Comparison of ENCODE assay signal across 7 mouse cellular contexts in genomic region chr11:77215483-77215882, GRCm38 (mm10). TPM values are rescaled to one million over a fixed set of nuclear protein-coding genes. Genes with fewer than 3 reads are reported as not detected.
DNase-seq lines count a peak whose midpoint lies in the region; ATAC-seq and TF ChIP-seq lines count a peak whose summit lies in the region.

No protein-coding gene starts in this region.

- DNase-seq in embryonic facial prominence, embryonic 11.5 days (ENCODE audit: low spot score) = peak; percentile 41
- DNase-seq in intestine, embryonic 14.5 days (ENCODE audit: low spot score) = no peak
- no peak for DNase-seq in gastrocnemius, postnatal 10 days
- DNase-seq in ovary, adult 18-20 months (ENCODE audit: low spot score) = no peak

- H3K36me3 ChIP-seq in megakaryocyte, embryonic 14.5 days (replicated peaks; ENCODE audit: low read length) = peaks cover 2% of the 10 kb centered on the region
- H3K36me3 ChIP-seq in embryonic facial prominence, embryonic 11.5 days (replicated peaks; ENCODE audit: control insufficient read depth, insufficient read depth, low read depth, low read length) = no peaks in the 10 kb centered on the region
- H3K36me3 ChIP-seq in intestine, embryonic 14.5 days (ENCODE audit: control insufficient read depth, insufficient read depth, low read length) = no peaks in the 10 kb centered on the region
- no peaks in the 10 kb centered on the region for H3K36me3 ChIP-seq in myocyte (ENCODE audit: control insufficient read depth, insufficient read depth)

- H3K79me2 ChIP-seq in myocyte (ENCODE audit: control insufficient read depth, insufficient read depth) = peaks cover 35% of the 10 kb centered on the region

- ATAC-seq in megakaryocyte, adult 5-6 weeks (ENCODE audit: poor library complexity, severe bottlenecking) = no peak
- peak; percentile 40; the same call in 1 of the 2 replicates for ATAC-seq in embryonic facial prominence, embryonic 11.5 days (replicated peaks; ENCODE audit: insufficient number of reproducible peaks, low FRiP score, low TSS enrichment, low read depth)
- peak; percentile 56 for ATAC-seq in intestine, embryonic 14.5 days (replicated peaks; ENCODE audit: low FRiP score, low TSS enrichment, low read depth)

- H3K27ac ChIP-seq in embryonic facial prominence, embryonic 11.5 days (replicated peaks; ENCODE audit: low read depth, low read length) = peak overlapping the region; percentile 86
- peak overlapping the region; percentile 86 for H3K27ac ChIP-seq in intestine, embryonic 14.5 days (ENCODE audit: low read depth)

- peak overlapping the region; percentile 86 for H3K9ac ChIP-seq in embryonic facial prominence, embryonic 11.5 days (replicated peaks; ENCODE audit: low read length)
- H3K9ac ChIP-seq in intestine, embryonic 14.5 days (ENCODE audit: low read length) = peak overlapping the region; percentile 77

- WGBS in embryonic facial prominence, embryonic 11.5 days = 1% methylated on average over 11 of the region's 11 CpGs
- WGBS in intestine, embryonic 14.5 days = 2% methylated on average over 11 of the region's 11 CpGs

- peak overlapping the region; percentile 45 for H3ac ChIP-seq in myocyte (ENCODE audit: control insufficient read depth, insufficient read length)

- peak overlapping the region; percentile 99 for H3K4me3 ChIP-seq in megakaryocyte, embryonic 14.5 days (replicated peaks)
- peak overlapping the region; percentile 90 for H3K4me3 ChIP-seq in embryonic facial prominence, embryonic 11.5 days (ENCODE audit: low read depth, low read length)
- H3K4me3 ChIP-seq in intestine, embryonic 14.5 days (ENCODE audit: low read depth, low read length) = peak overlapping the region; percentile 89
- peak overlapping the region; percentile 79 for H3K4me3 ChIP-seq in myocyte

- H3K27me3 ChIP-seq in megakaryocyte, embryonic 14.5 days (replicated peaks) = no peaks in the 10 kb centered on the region
- H3K27me3 ChIP-seq in embryonic facial prominence, embryonic 11.5 days (ENCODE audit: control insufficient read depth, insufficient read depth, low read length) = no peaks in the 10 kb centered on the region
- H3K27me3 ChIP-seq in intestine, embryonic 14.5 days (replicated peaks; ENCODE audit: control insufficient read depth, insufficient read depth, low read length) = no peaks in the 10 kb centered on the region
- H3K27me3 ChIP-seq in myocyte (ENCODE audit: control insufficient read depth, insufficient read depth, insufficient read length) = no peaks in the 10 kb centered on the region

- no peaks in the 10 kb centered on the region for H3K9me3 ChIP-seq in megakaryocyte, embryonic 14.5 days
- H3K9me3 ChIP-seq in embryonic facial prominence, embryonic 11.5 days (replicated peaks; ENCODE audit: control insufficient read depth, low read length) = no peaks in the 10 kb centered on the region
- H3K9me3 ChIP-seq in intestine, embryonic 14.5 days (ENCODE audit: control insufficient read depth, low read length) = no peaks in the 10 kb centered on the region

- no peak for TF ChIP-seq POLR2A in myocyte (IDR thresholded peaks at IDR 0.05; ENCODE audit: insufficient read length, low read depth)

- peak overlapping the region; percentile 73 for H3K4me2 ChIP-seq in embryonic facial prominence, embryonic 11.5 days (ENCODE audit: low read depth, low read length)
- H3K4me2 ChIP-seq in intestine, embryonic 14.5 days (ENCODE audit: low read length) = peak overlapping the region; percentile 92
- peak overlapping the region; percentile 94 for H3K4me2 ChIP-seq in myocyte (ENCODE audit: low read depth)

- peaks cover 49% of the 10 kb centered on the region for H3K4me1 ChIP-seq in megakaryocyte, embryonic 14.5 days
- no peaks in the 10 kb centered on the region for H3K4me1 ChIP-seq in embryonic facial prominence, embryonic 11.5 days (ENCODE audit: control insufficient read depth, insufficient read depth, low read length)
- peaks cover 6% of the 10 kb centered on the region; the same call in 1 of the 2 replicates for H3K4me1 ChIP-seq in intestine, embryonic 14.5 days (replicated peaks; ENCODE audit: control insufficient read depth, insufficient read depth, low read length)

TF ChIP-seq in myocyte, 11 proteins besides CTCF, POLR2A, EP300 and RAD21:
- TF ChIP-seq E2F4 (IDR thresholded peaks at IDR 0.05; ENCODE audit: insufficient read depth) = no peak
- TF ChIP-seq MYOG (IDR thresholded peaks at IDR 0.05; ENCODE audit: control insufficient read depth in 1 of 3, insufficient read depth in 1 of 3, insufficient read length in 2 of 3, low read depth in 2 of 3) = no peak
- TF ChIP-seq MAX (IDR thresholded peaks at IDR 0.05; ENCODE audit: low read depth) = no peak
- TF ChIP-seq TCF12 (IDR thresholded peaks at IDR 0.05; ENCODE audit: insufficient read depth, poor library complexity, severe bottlenecking) = no peak
- TF ChIP-seq CEBPB (IDR thresholded peaks at IDR 0.05; ENCODE audit: insufficient read depth, poor library complexity, severe bottlenecking) = no peak
- TF ChIP-seq USF1 (IDR thresholded peaks at IDR 0.05; ENCODE audit: low read depth) = no peak
- no peak for TF ChIP-seq MYOD1 (IDR thresholded peaks at IDR 0.05; ENCODE audit: control insufficient read depth in 1 of 3, insufficient read length in 2 of 3, low read depth in 2 of 3)
- TF ChIP-seq TCF3 (IDR thresholded peaks at IDR 0.05; ENCODE audit: insufficient read length, low read depth) = no peak
- TF ChIP-seq POLR2AphosphoS2 (IDR thresholded peaks at IDR 0.05; ENCODE audit: insufficient read length, low read depth) = no peak
- no peak for TF ChIP-seq REST (IDR thresholded peaks at IDR 0.05; ENCODE audit: insufficient read depth, insufficient read length)
- no peak for TF ChIP-seq SRF (IDR thresholded peaks at IDR 0.05; ENCODE audit: control insufficient read depth, insufficient read length, low read depth)
TF ChIP-seq in myocyte: peak in this region for 0.

RNA-seq across cellular contexts. Expression of gene Ssh2, which starts 0.6 kb away (rescaled TPM):
- 12.1 and 33.4 TPM in 2 replicates for polyA plus RNA-seq in megakaryocyte, embryonic 14.5 days (2012; ENCODE audit: insufficient read depth, low replicate concordance)
- 104 and 109 TPM in 2 replicates for total RNA-seq in megakaryocyte, adult 5-6 weeks (2015)
- 84.5 and 97.2 TPM in 2 replicates for total RNA-seq in megakaryocyte, adult 5-6 weeks (2017)
- 8.5 and 10.0 TPM in 2 replicates for polyA plus RNA-seq in embryonic facial prominence, embryonic 11.5 days (2014; fragmentation: Nextera tagmentation; extraction: Ambion mirVana)
- 9.4 and 10.6 TPM in 2 replicates for polyA plus RNA-seq in intestine, embryonic 14.5 days (2014; fragmentation: Nextera tagmentation; extraction: Ambion mirVana)
- polyA plus RNA-seq in myocyte (2012; fragmentation: generic; extraction: Trizol) = 4.8 TPM
- 10 to 100 TPM; 37.3 to 37.6 TPM for total RNA-seq in gastrocnemius, postnatal 10 days (2021)

RNA-seq across cellular contexts. Expression of gene Efcab5, which starts 26.7 kb away (rescaled TPM):
- polyA plus RNA-seq in megakaryocyte, embryonic 14.5 days (2012; ENCODE audit: insufficient read depth, low replicate concordance) = 0.08 TPM in 1 of 2 replicates, not detected in the other
- total RNA-seq in megakaryocyte, adult 5-6 weeks (2015) = 1.3 TPM in 2 replicates
- 0.99 and 2.6 TPM in 2 replicates for total RNA-seq in megakaryocyte, adult 5-6 weeks (2017)
- 0.13 and 0.15 TPM in 2 replicates for polyA plus RNA-seq in embryonic facial prominence, embryonic 11.5 days (2014; fragmentation: Nextera tagmentation; extraction: Ambion mirVana)
- 0.28 and 0.58 TPM in 2 replicates for polyA plus RNA-seq in intestine, embryonic 14.5 days (2014; fragmentation: Nextera tagmentation; extraction: Ambion mirVana)
- 0.04 TPM for polyA plus RNA-seq in myocyte (2012; fragmentation: generic; extraction: Trizol)
- under 1 TPM; 0.28 to 0.75 TPM for total RNA-seq in gastrocnemius, postnatal 10 days (2021)
